Mouse (Mus musculus) C2C12 (cell line): ENCODE results near the gene Egr4. TPM values are rescaled to one million over a fixed set of nuclear protein-coding genes. Genes with fewer than 3 reads are reported as not detected.

Experiments
- H3K27me3 ChIP-seq: one replicate; pipeline ENCODE4 v1.6.1; 2011; ENCODE audit not compliant: control insufficient read depth, insufficient read depth, insufficient read length
- H3K36me3 ChIP-seq: one replicate; pipeline ENCODE4 v1.6.1; 2011; ENCODE audit not compliant: control insufficient read depth, insufficient read depth
- H3K4me3 ChIP-seq: one replicate; pipeline ENCODE4 v1.5.1; 2011; ENCODE audit warnings: mild to moderate bottlenecking, control low read depth; ENCODE audit not compliant: poor library complexity, insufficient read depth, severe bottlenecking
- H3K79me2 ChIP-seq: one replicate; pipeline ENCODE4 v1.6.1; 2011; ENCODE audit not compliant: control insufficient read depth, insufficient read depth
- H3K79me3 ChIP-seq: one replicate; pipeline ENCODE4 v1.6.1; 2011; ENCODE audit warnings: low read depth, control low read depth
- H3ac ChIP-seq: one replicate; pipeline ENCODE3; 2011; ENCODE audit warnings: low read depth; ENCODE audit not compliant: control insufficient read depth, insufficient read length
- CEBPB ChIP-seq: IDR thresholded peaks from one replicate; pipeline ENCODE4 v1.6.1; 2011; ENCODE audit warnings: low read depth, mild to moderate bottlenecking, control low read depth, moderate library complexity
- CTCF ChIP-seq: IDR thresholded peaks from one replicate; pipeline ENCODE4 v1.5.1; 2011; ENCODE audit not compliant: control insufficient read depth, insufficient read depth, insufficient read length
- FOSL1 ChIP-seq: IDR thresholded peaks from one replicate; pipeline ENCODE4 v1.8.0; 2011; ENCODE audit warnings: mild to moderate bottlenecking, low read length; ENCODE audit not compliant: poor library complexity, insufficient read depth, severe bottlenecking
- MAX ChIP-seq: IDR thresholded peaks from one replicate; pipeline ENCODE4 v1.6.1; 2011; ENCODE audit warnings: mild to moderate bottlenecking, control low read depth
- MYOD1 ChIP-seq: IDR thresholded peaks from one replicate; pipeline ENCODE4 v1.6.1; 2011; ENCODE audit warnings: low read depth; ENCODE audit not compliant: control insufficient read depth, insufficient read length
- MYOG ChIP-seq: IDR thresholded peaks from one replicate; pipeline ENCODE4 v1.6.1; 2011; ENCODE audit not compliant: control insufficient read depth, insufficient read length; ENCODE audit errors: extremely low read depth
- USF1 ChIP-seq: IDR thresholded peaks from one replicate; pipeline ENCODE4 v1.6.1; 2011; ENCODE audit warnings: low read depth, mild to moderate bottlenecking, control low read depth, moderate library complexity
- polyA plus RNA-seq: library from polyadenylated mRNA; unstranded; fragments of >200 nt; fragmentation: generic; extraction: Trizol; gene quantifications from one replicate; pipeline ENCODE4 v1.2.1, GENCODE M21; 2012; ENCODE audit warnings: missing spikeins

The Egr4 gene
- polyA plus RNA-seq, 1 experiment: not detected

DNA sequence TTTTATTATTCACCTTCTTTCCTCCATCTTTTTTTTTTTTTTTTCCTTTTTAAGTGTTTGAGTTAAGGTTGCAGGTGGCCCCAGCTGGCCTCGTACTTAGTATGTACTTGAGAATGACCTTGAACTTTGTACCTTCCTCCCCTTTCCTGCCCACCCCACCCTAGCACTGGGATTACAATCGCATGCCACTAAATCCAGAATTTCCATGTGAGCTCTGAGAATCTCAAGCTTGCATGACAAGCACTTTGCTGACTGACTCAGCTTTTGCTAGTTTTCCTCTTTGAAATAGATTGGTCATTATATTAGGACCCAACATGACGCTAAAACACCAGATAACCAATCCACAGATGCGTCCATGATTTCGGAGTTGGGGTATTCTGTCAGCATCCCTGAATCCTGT lies 8.6 kb upstream of the Egr4 start:
- H3K27me3 ChIP-seq: peaks cover 5% of the 10 kb centered on the region
- H3K79me3 ChIP-seq: no peaks in the 10 kb centered on the region
- no peaks in the 10 kb centered on the region for H3K79me2 ChIP-seq
- H3K36me3 ChIP-seq: no peaks in the 10 kb centered on the region
- no peak for TF ChIP-seq MAX
- no peak for TF ChIP-seq FOSL1
- TF ChIP-seq USF1: no peak
- TF ChIP-seq MYOD1: no peak
- no peak for TF ChIP-seq CTCF
- TF ChIP-seq MYOG: no peak
- no peak for TF ChIP-seq CEBPB
- no peak overlapping the region for H3ac ChIP-seq
- H3K4me3 ChIP-seq: no peak overlapping the region

DNA sequence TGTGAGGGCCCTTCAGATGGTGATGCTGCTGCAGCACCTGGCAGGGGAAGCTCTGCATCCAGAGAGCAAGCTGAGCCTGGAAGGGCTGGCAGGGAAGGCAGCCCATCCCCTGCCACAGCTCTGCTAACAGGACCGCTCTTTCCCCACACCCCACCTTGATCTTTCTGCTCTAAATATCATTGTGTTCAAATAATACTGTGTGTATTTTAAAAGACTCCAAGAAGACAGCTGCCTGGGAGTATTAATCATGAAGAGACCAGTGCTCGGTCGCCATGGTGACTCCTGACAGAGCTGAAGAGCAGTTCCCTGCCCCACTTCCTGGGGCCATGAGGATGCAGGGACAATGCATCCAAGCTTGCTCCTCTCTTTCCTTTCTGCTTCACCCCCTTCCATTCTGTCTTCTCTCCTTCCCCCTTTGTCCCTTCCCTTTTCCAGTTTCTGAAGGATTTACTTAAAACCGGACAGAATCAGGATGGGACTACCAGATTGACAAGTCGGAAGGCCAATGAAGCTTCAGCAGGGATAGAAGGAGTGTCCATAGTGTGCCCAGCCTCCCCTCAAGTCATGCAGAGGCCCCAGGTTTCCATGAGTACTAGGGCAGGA lies 4.8 kb upstream of the Egr4 start:
- Histone ChIP-seq H3K79me3 (no peaks in the 10 kb centered on the region), H3K27me3 (peaks cover 28% of the 10 kb centered on the region)

DNA sequence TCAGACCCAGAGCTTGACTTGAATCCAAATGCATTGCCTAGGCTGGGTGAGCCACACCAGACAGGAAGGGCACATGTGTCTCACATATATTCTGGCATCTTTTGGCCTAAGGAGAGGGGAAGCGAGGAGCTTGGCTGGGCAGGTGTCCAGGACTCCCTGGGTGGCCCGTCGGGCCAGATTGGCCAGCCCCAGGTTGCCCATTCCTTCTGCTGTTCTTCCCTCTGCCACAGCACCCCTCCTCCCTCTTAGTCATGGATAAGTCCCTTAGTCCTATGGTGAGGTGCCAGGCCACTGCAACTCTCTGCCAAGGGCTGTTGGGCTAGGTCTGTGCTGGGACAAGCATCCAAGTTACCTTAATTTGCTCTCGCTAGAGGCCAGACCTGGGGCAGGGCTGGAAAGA lies 2.6 kb upstream of the Egr4 start:
- Histone ChIP-seq H3K4me3 (no peak overlapping the region), H3ac (no peak overlapping the region), H3K79me2 (no peaks in the 10 kb centered on the region), H3K79me3 (no peaks in the 10 kb centered on the region), H3K36me3 (no peaks in the 10 kb centered on the region), H3K27me3 (peaks cover 48% of the 10 kb centered on the region)
- no peak for TF ChIP-seq MAX
- no peak for TF ChIP-seq MYOD1
- TF ChIP-seq FOSL1: no peak
- TF ChIP-seq MYOG: no peak
- no peak for TF ChIP-seq USF1

More for the DNA sequence above, 4.8 kb upstream of the Egr4 start:
- Histone ChIP-seq H3K36me3 (no peaks in the 10 kb centered on the region), H3K4me3 (no peak overlapping the region), H3ac (no peak overlapping the region), H3K79me2 (no peaks in the 10 kb centered on the region)
- TF ChIP-seq MAX (no peak), MYOG (no peak), CTCF (no peak), CEBPB (no peak), USF1 (no peak), MYOD1 (no peak), FOSL1 (no peak)

DNA sequence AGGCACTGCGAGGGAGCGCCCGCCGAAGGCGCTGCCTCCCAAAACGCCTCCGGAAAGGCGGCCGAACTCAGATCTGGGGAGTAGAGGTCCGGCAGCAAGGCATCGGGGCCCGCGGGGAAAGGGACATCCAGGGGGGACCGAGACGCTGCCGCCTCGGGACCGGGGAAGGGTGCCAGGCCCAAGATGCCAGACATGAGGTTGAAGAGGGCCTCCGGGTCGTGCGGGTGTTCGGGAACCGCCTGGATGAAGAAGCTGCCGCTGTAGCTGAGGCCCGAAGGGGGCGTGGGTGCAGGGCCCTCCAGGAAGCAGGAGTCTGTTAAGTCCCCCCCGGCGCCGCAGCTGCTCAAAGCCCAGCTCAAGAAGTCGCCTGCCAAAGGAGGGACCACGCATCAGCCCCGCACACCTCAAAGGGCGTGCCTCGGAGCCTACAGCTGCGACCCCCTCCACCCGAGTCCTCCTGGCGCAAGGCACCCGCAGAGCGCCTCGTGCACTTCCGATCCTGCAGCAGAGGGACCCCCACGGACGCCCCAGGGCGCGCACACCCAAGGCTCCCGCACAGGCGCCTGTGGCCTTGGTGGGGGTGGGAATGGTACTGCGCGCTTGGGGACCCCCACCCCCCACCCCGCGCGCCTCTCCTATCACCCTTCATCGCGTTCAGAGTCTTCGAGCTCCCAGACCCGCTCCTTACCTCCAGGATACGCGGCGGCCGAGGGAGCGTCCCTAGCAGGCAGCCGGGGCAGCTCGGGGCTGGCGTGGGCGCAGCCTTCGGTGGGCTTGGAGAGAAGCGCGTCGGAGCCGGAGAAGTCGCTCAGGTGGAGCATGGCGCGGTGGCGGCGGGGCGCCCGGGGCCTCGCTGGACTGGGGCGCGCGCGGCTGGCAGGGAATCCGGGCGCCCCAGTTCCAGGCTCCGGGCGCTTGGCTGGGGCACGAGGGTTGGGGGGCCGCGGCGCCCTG lies 535 bp downstream of the Egr4 start:
- Histone ChIP-seq H3K27me3 (peaks cover 52% of the 10 kb centered on the region), H3K36me3 (no peaks in the 10 kb centered on the region), H3ac (no peak overlapping the region), H3K79me3 (no peaks in the 10 kb centered on the region), H3K4me3 (no peak overlapping the region), H3K79me2 (no peaks in the 10 kb centered on the region)
- no peak for TF ChIP-seq CEBPB
- no peak for TF ChIP-seq MYOG
- TF ChIP-seq FOSL1: no peak
- no peak for TF ChIP-seq USF1
- TF ChIP-seq MYOD1: no peak
- TF ChIP-seq CTCF: no peak
- TF ChIP-seq MAX: no peak

DNA sequence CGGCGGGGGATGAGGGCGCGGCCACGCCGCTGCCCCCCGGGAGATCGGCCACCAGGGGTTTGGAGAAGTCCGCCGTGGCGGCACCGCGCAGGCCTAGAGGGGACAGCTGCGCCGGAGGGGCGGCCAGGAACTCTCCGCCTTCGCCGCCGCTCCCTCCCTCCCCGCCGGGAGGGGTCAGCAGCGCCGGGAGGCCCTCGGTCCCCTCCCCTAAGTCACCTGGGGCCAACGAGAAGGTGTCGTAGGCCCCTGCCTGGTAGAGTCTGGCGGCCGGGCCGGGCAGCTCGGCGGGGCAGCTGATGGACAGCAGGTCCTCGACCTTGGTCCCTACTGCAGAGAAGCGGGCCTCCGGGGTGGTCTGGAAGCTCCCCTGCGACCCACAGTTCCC lies 1.3 kb downstream of the Egr4 start:
- Histone ChIP-seq H3K79me2 (no peaks in the 10 kb centered on the region), H3ac (no peak overlapping the region), H3K4me3 (no peak overlapping the region)

DNA sequence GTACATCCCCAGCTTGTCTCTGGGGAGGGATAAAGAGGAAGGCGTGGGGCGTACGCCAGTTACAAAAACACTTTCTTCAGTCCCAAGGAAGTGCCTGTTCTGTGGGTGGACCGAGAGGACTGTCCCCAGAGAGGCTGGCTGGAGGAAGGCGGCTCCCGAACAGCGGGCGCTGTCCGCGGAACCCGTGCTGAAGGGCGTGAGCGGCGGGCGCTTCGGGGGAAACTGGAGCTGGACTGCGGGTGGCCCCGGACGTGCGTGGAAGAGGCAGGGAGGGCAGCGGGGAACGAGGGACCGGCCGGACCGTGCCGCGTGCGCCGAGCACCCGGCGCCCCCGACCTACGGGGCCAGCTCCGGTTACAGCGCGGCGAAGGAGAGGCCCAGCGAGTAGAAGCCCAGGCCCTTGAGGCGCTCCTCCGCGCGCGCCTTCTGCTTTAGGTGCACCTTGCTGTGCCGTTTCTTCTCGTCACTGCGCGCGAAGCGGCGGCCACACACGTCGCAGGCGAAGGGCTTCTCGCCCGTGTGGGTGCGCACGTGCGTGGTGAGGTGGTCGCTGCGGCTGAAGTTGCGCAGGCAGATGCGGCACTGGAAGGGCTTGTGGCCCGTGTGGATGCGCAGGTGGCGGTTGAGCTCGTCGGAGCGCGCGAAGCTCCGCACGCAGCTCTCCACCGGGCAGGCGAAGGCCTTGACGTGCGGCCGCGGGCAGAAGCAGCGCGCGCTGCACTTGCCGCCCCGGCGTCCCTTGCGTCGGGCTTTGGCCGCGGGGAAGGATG lies 1.9 kb downstream of the Egr4 start:
- Histone ChIP-seq H3K4me3 (no peak overlapping the region), H3K79me3 (no peaks in the 10 kb centered on the region), H3K36me3 (no peaks in the 10 kb centered on the region), H3ac (no peak overlapping the region), H3K27me3 (peaks cover 50% of the 10 kb centered on the region), H3K79me2 (no peaks in the 10 kb centered on the region)
- TF ChIP-seq USF1 (no peak), MAX (no peak), FOSL1 (no peak), MYOD1 (no peak)

More for the DNA sequence above, 1.3 kb downstream of the Egr4 start:
- Histone ChIP-seq H3K27me3 (peaks cover 52% of the 10 kb centered on the region), H3K79me3 (no peaks in the 10 kb centered on the region), H3K36me3 (no peaks in the 10 kb centered on the region)
- TF ChIP-seq USF1: no peak
- no peak for TF ChIP-seq CTCF
- TF ChIP-seq CEBPB: no peak
- TF ChIP-seq FOSL1: no peak
